Mouse (Mus musculus) midbrain, embryonic 10.5 days (tissue): ENCODE measurements at regions not wholly inside any gene's neighbourhood (a gene's known extent, or its start where the extent isn't known, plus 50 kb on each side); places are given as distances from the start of the nearest gene placed in this dataset. TPM values are rescaled to one million over a fixed set of nuclear protein-coding genes. Genes with fewer than 3 reads are reported as not detected.
A peak's percentile ranks its signal among the peaks of the same experiment; 100 is the strongest.
"Not testable (repeated sequence)": the region's sequence is repeated elsewhere in the genome, so short reads cannot be mapped to it uniquely, and the experiment has no call there.

Experiments
- DNase-seq: peaks from one replicate; pipeline ENCODE4 v3.0.0-alpha.2; 2017; ENCODE audit warnings: low spot score
- H3K27ac ChIP-seq: fragments of 300-500 bp; sonication (generic); replicated peaks from 2 replicates; pipeline ENCODE4 v1.5.1; 2016; ENCODE audit warnings: mild to moderate bottlenecking
- H3K27me3 ChIP-seq: fragments of 300-500 bp; sonication (generic); 2 replicates; pipeline ENCODE4 v1.6.1; 2016; ENCODE audit warnings: low read depth, mild to moderate bottlenecking; ENCODE audit not compliant: poor library complexity, severe bottlenecking
- H3K36me3 ChIP-seq: fragments of 300-500 bp; sonication (generic); 2 replicates; pipeline ENCODE4 v1.6.1; 2016; ENCODE audit warnings: mild to moderate bottlenecking, moderate library complexity
- H3K4me1 ChIP-seq: fragments of 300-500 bp; sonication (generic); 2 replicates; pipeline ENCODE4 v1.6.1; 2016
- H3K4me3 ChIP-seq: fragments of 300-500 bp; sonication (generic); 2 replicates; pipeline ENCODE4 v1.5.1; 2016; ENCODE audit warnings: mild to moderate bottlenecking, moderate library complexity
- H3K9me3 ChIP-seq: fragments of 300-500 bp; sonication (generic); replicated peaks from 2 replicates; pipeline ENCODE4 v1.6.1; 2016; ENCODE audit warnings: mild to moderate bottlenecking
- WGBS: fragments of 180-500 bp; shearing (Covaris S2); methylation state at CpG from one replicate; pipeline ENCODE4 v1.1.7; 2016; 5-methylcytosine and 5-hydroxymethylcytosine counted together
- microRNA-seq: library from miRNA; unstranded; fragments of <30 nt; microRNA quantifications from one replicate; pipeline ENCODE4, GENCODE M21; 2017

- 50% methylated on average over 8 of the region's 8 CpGs for WGBS
- Histone ChIP-seq H3K9me3 (peaks cover 99% of the 10 kb centered on the region), H3K4me3 (no peak overlapping the region), H3K4me1 (no peaks in the 10 kb centered on the region), H3K27ac (no peak overlapping the region), H3K36me3 (no peaks in the 10 kb centered on the region), H3K27me3 (no peaks in the 10 kb centered on the region)
- DNase-seq: peak; percentile 36
Measured at GRCm38 (mm10) chr4:3083161-3084020, 83.7 kb upstream of the Vmn1r2 start.

- Histone ChIP-seq H3K9me3 (peaks cover 95% of the 10 kb centered on the region), H3K27ac (no peak overlapping the region), H3K27me3 (no peaks in the 10 kb centered on the region), H3K4me1 (no peaks in the 10 kb centered on the region), H3K4me3 (no peak overlapping the region), H3K36me3 (no peaks in the 10 kb centered on the region)
- WGBS: 59% methylated on average over 3 of the region's 3 CpGs
- peak; percentile 23 for DNase-seq
Measured at GRCm38 (mm10) chr4:3084021-3084545, 83.0 kb upstream of the Vmn1r2 start.

- Histone ChIP-seq H3K27ac (no peak overlapping the region), H3K4me1 (no peaks in the 10 kb centered on the region), H3K9me3 (peaks cover 95% of the 10 kb centered on the region), H3K27me3 (no peaks in the 10 kb centered on the region), H3K4me3 (no peak overlapping the region), H3K36me3 (no peaks in the 10 kb centered on the region)
- WGBS: 53% methylated on average over 6 of the region's 6 CpGs
- DNase-seq: peak; percentile 13
Measured at GRCm38 (mm10) chr4:3085456-3086448, 81.4 kb upstream of the Vmn1r2 start.

GRCm38 (mm10) chr4:3087616-3088015 is 79.5 kb upstream of the Vmn1r2 start:
- not testable (repeated sequence) for DNase-seq, H3K36me3 ChIP-seq, H3K27ac ChIP-seq, H3K4me3 ChIP-seq, H3K27me3 ChIP-seq, H3K4me1 ChIP-seq
- H3K9me3 ChIP-seq: peaks cover 82% of the 10 kb centered on the region
- 80% methylated on average over 7 of the region's 7 CpGs for whole genome bisulfite sequencing

- H3K9me3 ChIP-seq: peaks cover 61% of the 10 kb centered on the region
- 61% methylated on average over 13 of the region's 13 CpGs for WGBS
- DNase-seq: peak; percentile 9
Measured at GRCm38 (mm10) chr4:3089567-3090377, 77.3 kb upstream of the Vmn1r2 start.

GRCm38 (mm10) chr4:3090378-3090735 is 76.8 kb upstream of the Vmn1r2 start:
- H3K4me3 ChIP-seq: no peak overlapping the region
- no peak overlapping the region for H3K27ac ChIP-seq
- H3K4me1 ChIP-seq: no peaks in the 10 kb centered on the region
- peak; percentile 10 for DNase-seq
- peaks cover 55% of the 10 kb centered on the region for H3K9me3 ChIP-seq
- 69% methylated on average over 11 of the region's 11 CpGs for WGBS
- no peaks in the 10 kb centered on the region for H3K36me3 ChIP-seq
- no peaks in the 10 kb centered on the region for H3K27me3 ChIP-seq

More at GRCm38 (mm10) chr4:3089567-3090377, 77.3 kb upstream of the Vmn1r2 start:
- Histone ChIP-seq H3K4me3 (no peak overlapping the region), H3K27me3 (no peaks in the 10 kb centered on the region), H3K27ac (no peak overlapping the region), H3K36me3 (no peaks in the 10 kb centered on the region), H3K4me1 (no peaks in the 10 kb centered on the region)

- Histone ChIP-seq H3K36me3 (no peaks in the 10 kb centered on the region), H3K4me1 (no peaks in the 10 kb centered on the region), H3K27ac (no peak overlapping the region), H3K4me3 (no peak overlapping the region), H3K9me3 (peaks cover 51% of the 10 kb centered on the region), H3K27me3 (no peaks in the 10 kb centered on the region)
- DNase-seq: no peak
- WGBS: 71% methylated on average over 9 of the region's 9 CpGs
Measured at GRCm38 (mm10) chr4:3090742-3091141, 76.4 kb upstream of the Vmn1r2 start.

Small RNA genes in the stretch of these regions (microRNA-seq; reads per million reads assigned to microRNA genes)
- gene Gm27878: not detected
